Mouse (Mus musculus) brain, embryonic 14.5 days (tissue): ENCODE measurements at regions not wholly inside any gene's neighbourhood (a gene's known extent, or its start where the extent isn't known, plus 50 kb on each side); places are given as distances from the start of the nearest gene placed in this dataset.

Experiments
- CTCF ChIP-seq: fragments of 200-500 bp; IDR thresholded peaks from 2 replicates; pipeline ENCODE4 v1.5.1; 2012; ENCODE audit warnings: inconsistent platforms, mild to moderate bottlenecking, moderate library complexity, borderline replicate concordance; ENCODE audit not compliant: insufficient read depth, insufficient read length; ENCODE audit errors: extremely low read depth
- POLR2A ChIP-seq: fragments of 200-500 bp; IDR thresholded peaks from 2 replicates; pipeline ENCODE4 v1.6.1; 2012; ENCODE audit warnings: mild to moderate bottlenecking, inconsistent platforms, borderline replicate concordance; ENCODE audit not compliant: poor library complexity, insufficient read depth, insufficient read length, severe bottlenecking; ENCODE audit errors: extremely low read depth

DNA sequence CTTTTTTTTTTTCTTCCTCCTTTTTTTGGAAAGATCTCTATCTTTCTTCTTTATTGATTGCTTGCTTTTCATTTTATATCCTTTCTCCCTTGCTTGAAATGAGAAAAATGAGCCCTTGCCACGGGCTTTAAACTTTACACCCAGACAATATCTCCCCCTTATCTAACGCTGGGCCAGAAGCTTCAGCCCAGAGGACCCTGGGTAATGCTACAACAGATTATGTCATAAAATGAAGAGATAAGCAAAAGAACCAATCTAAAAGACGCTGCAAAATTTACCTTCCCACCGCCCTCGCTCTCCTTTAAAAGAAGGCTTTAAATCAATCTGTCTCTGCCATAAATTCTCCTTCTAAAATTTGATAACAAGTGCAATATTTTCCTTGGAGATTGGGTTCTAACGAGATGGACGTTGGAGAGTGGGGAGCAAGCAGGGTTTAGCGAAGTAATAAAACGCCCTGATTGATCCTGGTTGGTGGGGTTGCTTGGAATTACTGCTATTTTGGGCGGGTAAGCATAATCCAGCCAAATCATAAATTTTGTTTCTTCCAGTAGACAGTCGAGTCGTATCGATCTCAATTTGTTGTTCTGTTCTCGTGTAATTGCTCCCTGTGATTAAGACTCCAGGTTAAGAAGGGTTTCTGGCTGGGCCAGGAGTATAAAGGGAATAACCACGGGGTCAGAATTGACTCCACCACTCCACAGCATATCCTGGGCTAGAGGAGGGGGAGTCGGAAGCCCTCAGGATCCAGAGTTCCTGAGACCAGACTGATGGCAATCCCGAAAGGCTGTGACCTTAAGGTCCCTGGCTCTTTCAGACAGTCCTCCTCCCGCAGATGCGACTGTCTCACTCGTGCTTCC, 318.9 kb downstream of the Gm9195 start:
- TF ChIP-seq CTCF (no peak), POLR2A (no peak)
